Mouse (Mus musculus) embryonic facial prominence, embryonic 11.5 days (tissue): Measurements from ENCODE around the gene Adamtsl1. TPM values are rescaled to one million over a fixed set of nuclear protein-coding genes. Genes with fewer than 3 reads are reported as not detected.
A peak's percentile ranks its signal among the peaks of the same experiment; 100 is the strongest.

Source experiments
- ATAC-seq: fragments of 200-750 bp; cut with Nextera tagmentation; replicated peaks from 2 replicates; pipeline ENCODE4 v1.8.0; 2017; ENCODE audit warnings: low read depth; ENCODE audit not compliant: insufficient number of reproducible peaks, low FRiP score, low TSS enrichment
- DNase-seq: peaks from one replicate; pipeline ENCODE4 v3.0.0-alpha.2; 2015; ENCODE audit warnings: low spot score
- H3K27ac ChIP-seq: fragments of 300-500 bp; sonication (generic); replicated peaks from 2 replicates; pipeline ENCODE4 v1.5.1; 2014; ENCODE audit warnings: mild to moderate bottlenecking, low read depth, low read length, control low read depth
- H3K27me3 ChIP-seq: fragments of 300-500 bp; sonication (generic); 2 replicates; pipeline ENCODE4 v1.6.1; 2014; ENCODE audit warnings: mild to moderate bottlenecking, low read length, moderate library complexity, mixed read lengths; ENCODE audit not compliant: control insufficient read depth, insufficient read depth
- H3K36me3 ChIP-seq: fragments of 300-500 bp; sonication (generic); replicated peaks from 2 replicates; pipeline ENCODE4 v1.6.1; 2014; ENCODE audit warnings: low read depth, mild to moderate bottlenecking, low read length, moderate library complexity, mixed read lengths; ENCODE audit not compliant: control insufficient read depth, insufficient read depth
- H3K4me1 ChIP-seq: fragments of 300-500 bp; sonication (generic); 2 replicates; pipeline ENCODE4 v1.6.1; 2014; ENCODE audit warnings: low read length, mixed read lengths; ENCODE audit not compliant: control insufficient read depth, insufficient read depth
- H3K4me2 ChIP-seq: fragments of 300-500 bp; sonication (generic); 2 replicates; pipeline ENCODE4 v1.6.1; 2014; ENCODE audit warnings: low read depth, mild to moderate bottlenecking, control low read depth, low read length, moderate library complexity
- H3K4me3 ChIP-seq: fragments of 300-500 bp; sonication (generic); 2 replicates; pipeline ENCODE4 v1.5.1; 2014; ENCODE audit warnings: low read depth, low read length, control low read depth
- H3K9ac ChIP-seq: fragments of 300-500 bp; sonication (generic); replicated peaks from 2 replicates; pipeline ENCODE4 v1.6.1; 2014; ENCODE audit warnings: mild to moderate bottlenecking, control low read depth, low read length
- H3K9me3 ChIP-seq: fragments of 300-500 bp; sonication (generic); replicated peaks from 2 replicates; pipeline ENCODE4 v1.6.1; 2016; ENCODE audit warnings: mild to moderate bottlenecking, low read length, inconsistent platforms, mixed read lengths; ENCODE audit not compliant: control insufficient read depth
- WGBS: fragments of 180-500 bp; shearing (Covaris S2); extraction: QIAGEN DNeasy Blood & Tissue Kit; methylation state at CpG from one replicate; pipeline ENCODE4 v1.1.7; 2014; 5-methylcytosine and 5-hydroxymethylcytosine counted together
- polyA plus RNA-seq: library from polyadenylated mRNA; unstranded; fragments of >200 nt; fragmentation: Nextera tagmentation; extraction: Ambion mirVana; gene quantifications from 2 replicates; pipeline ENCODE4 v1.2.1, GENCODE M21; 2014

Gene Adamtsl1
- polyA plus RNA-seq, 1 experiment from 2014 or later = 8.5 TPM

DNA sequence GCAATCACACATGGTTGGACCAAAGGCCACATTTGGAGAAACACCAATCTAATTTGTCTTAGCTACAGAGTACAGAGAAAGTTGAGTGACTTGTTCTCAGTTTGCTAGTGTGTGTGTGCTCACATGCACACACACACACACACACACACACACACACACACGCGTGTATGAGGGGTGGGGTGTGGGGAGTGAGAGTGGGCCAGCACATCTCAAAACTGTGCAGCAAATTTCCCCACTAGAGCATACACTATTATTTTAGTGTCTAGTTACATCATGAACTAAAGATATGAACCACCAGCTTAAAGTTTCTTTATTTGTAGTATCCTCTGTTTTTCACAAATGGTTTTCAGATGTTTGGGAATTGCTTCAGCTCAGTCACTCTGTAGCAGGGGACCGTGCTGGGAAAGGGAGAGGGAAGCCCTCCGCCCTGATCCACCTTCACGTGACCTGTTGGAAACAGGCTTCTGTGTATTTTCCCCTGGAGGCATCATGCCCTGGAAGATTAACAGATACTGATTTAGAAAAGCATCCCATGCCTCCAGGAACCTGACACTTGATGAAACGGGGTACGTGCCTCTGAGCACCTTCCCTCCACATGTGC, 13.1 kb downstream of the Adamtsl1 start:
- Histone ChIP-seq H3K9ac (no peak overlapping the region), H3K4me3 (no peak overlapping the region), H3K4me1 (no peaks in the 10 kb centered on the region; the same call in 1 of the 2 replicates), H3K36me3 (no peaks in the 10 kb centered on the region), H3K9me3 (no peaks in the 10 kb centered on the region), H3K27me3 (no peaks in the 10 kb centered on the region), H3K27ac (no peak overlapping the region), H3K4me2 (no peak overlapping the region)
- 34% methylated on average over 7 of the region's 7 CpGs for WGBS
- peak; percentile 75 for ATAC-seq
- peak; percentile 73 for DNase-seq

DNA sequence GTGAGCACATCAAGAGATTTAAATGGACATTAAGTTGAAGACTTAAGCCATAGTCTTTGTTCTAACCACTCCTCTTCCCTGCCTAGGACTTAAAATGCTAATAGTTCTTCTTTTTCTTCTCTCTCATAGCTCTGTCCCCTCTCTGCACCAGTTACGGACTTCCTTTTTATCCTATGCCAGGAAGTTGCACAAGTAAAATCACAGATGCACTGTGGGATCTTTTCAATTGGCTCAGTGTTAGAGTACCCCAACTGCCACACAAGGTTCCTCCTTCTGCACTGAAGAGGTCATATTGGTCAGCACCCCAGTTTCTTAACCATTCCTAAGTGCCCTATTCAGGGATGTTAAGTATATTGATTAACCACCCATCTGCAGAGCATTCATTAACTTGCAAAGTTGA, 15.9 kb downstream of the Adamtsl1 start:
- Histone ChIP-seq H3K27me3 (no peaks in the 10 kb centered on the region), H3K4me3 (no peak overlapping the region), H3K9ac (no peak overlapping the region), H3K27ac (no peak overlapping the region), H3K36me3 (no peaks in the 10 kb centered on the region), H3K4me1 (no peaks in the 10 kb centered on the region; the same call in 1 of the 2 replicates), H3K9me3 (no peaks in the 10 kb centered on the region), H3K4me2 (no peak overlapping the region)
- DNase-seq (no peak), ATAC-seq (no peak)
- WGBS = 83% methylated on average over 1 of the region's 1 CpGs

DNA sequence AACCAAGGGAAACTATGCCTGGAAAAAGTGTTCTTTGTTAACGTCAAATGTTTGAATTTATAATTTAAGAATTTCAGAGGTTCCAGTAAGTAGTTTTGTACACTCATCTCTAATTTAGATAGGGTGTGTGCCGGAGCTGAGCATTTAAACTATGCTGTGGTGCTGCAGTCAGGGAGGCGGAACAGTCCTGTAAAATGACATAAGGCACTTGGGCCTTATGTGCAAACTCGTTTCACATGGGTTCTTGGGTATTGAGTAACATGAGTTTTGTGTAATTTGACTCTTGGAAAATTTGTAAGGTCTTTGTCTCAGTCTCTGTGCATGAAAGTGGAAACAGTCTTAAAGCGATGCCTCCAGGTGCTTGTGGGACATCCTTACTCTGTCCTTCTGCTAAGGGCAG, 25.7 kb downstream of the Adamtsl1 start:
- H3K36me3 ChIP-seq = no peaks in the 10 kb centered on the region
- DNase-seq (peak; percentile 43), ATAC-seq (no peak)
- H3K4me1 ChIP-seq = no peaks in the 10 kb centered on the region
- no peak overlapping the region for H3K4me3 ChIP-seq
- no peak overlapping the region for H3K27ac ChIP-seq
- no peaks in the 10 kb centered on the region for H3K27me3 ChIP-seq
- no peaks in the 10 kb centered on the region for H3K9me3 ChIP-seq
- H3K9ac ChIP-seq = no peak overlapping the region
- 53% methylated on average over 5 of the region's 5 CpGs for WGBS
- H3K4me2 ChIP-seq = no peak overlapping the region

DNA sequence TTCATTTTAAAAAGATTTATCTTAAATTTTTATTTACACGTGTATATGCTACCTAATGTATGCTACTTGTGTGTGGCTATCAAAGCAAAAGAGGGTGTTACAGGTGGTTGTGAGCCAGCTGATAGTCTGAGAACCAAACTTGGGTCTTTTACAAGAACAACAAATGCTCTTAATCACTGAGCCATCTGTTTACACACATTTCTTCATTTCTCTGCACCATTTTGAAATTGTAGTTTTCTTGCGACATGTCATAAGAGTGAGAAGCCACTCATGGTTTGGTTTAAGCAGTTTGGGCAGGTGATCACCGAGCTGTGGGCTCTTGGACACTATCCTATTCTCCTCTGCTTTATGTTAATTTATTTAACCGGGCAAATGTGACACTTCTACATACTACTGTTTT, 29.2 kb downstream of the Adamtsl1 start:
- no peaks in the 10 kb centered on the region for H3K9me3 ChIP-seq
- no peaks in the 10 kb centered on the region for H3K27me3 ChIP-seq
- no peak overlapping the region for H3K4me3 ChIP-seq
- ATAC-seq (no peak), DNase-seq (no peak)
- no peak overlapping the region for H3K27ac ChIP-seq
- no peak overlapping the region for H3K9ac ChIP-seq
- H3K4me2 ChIP-seq = no peak overlapping the region
- no peaks in the 10 kb centered on the region for H3K4me1 ChIP-seq
- H3K36me3 ChIP-seq = no peaks in the 10 kb centered on the region
- 81% methylated on average over 4 of the region's 4 CpGs for WGBS

DNA sequence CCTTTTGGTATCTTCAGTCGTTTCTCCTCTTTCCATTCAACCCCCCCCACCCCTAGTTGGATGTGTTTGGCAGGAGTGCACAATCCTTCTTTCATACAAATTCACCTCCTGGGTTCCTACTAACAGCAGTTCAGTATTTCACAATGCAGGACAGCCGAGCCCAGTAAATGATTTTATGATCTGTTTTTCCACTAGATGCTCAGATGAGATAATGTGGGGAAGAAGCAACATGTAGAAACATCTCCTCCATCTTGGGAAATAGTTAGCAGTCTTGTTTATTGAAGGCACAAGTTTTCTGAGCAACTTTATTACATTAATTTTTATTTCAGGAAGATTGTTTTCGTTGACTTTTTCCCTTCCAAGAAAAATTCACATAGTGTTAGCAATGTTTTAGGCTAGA, 40.7 kb downstream of the Adamtsl1 start:
- ATAC-seq = no peak
- no peaks in the 10 kb centered on the region for H3K27me3 ChIP-seq
- no peak overlapping the region for H3K4me2 ChIP-seq
- no peaks in the 10 kb centered on the region for H3K36me3 ChIP-seq
- H3K4me3 ChIP-seq = no peak overlapping the region
- no peaks in the 10 kb centered on the region for H3K4me1 ChIP-seq
- H3K9ac ChIP-seq = no peak overlapping the region
- DNase-seq = no peak
- 76% methylated on average over 3 of the region's 3 CpGs for WGBS
- H3K27ac ChIP-seq = no peak overlapping the region
- no peaks in the 10 kb centered on the region for H3K9me3 ChIP-seq

DNA sequence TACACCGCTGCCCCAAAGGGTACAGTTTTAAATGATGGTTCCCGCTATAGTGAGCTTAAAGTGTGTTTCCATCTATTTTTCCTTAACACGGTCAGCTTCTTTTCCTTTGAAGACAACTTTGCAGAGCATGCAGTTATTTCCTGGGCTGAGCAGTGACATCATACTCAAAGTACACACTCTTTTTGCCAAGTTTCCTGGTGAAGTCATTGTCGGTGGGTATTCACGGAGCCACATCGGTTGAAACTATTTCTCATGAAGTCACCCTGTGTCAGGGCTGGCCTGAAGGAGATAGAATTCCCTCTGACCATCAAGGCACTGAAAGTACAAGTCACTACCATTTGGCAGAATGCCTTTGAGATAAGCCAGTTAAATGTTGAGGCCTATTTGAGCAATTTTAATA, 45.8 kb downstream of the Adamtsl1 start:
- H3K9ac ChIP-seq = no peak overlapping the region
- WGBS = 86% methylated on average over 6 of the region's 6 CpGs

DNA sequence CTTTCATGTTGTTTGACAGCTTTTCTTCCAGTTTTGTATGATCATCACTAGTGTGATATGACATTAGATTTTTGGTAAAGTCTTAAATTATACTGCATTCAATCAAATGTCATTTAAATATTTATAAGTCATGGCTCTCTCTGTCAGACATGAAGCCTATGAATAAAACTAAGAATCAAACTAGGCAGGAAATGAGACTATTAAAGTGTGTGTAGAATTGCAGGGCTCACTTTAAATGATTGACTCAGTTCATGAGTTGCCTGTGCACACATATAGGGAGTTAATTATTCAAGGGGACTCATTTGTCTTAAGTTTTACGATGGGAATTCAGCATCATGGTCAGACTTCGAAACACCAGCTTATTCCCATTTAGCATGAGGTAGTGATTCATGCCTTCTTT, 71.5 kb downstream of the Adamtsl1 start:
- ATAC-seq (no peak), DNase-seq (no peak)
- Histone ChIP-seq H3K36me3 (no peaks in the 10 kb centered on the region), H3K27me3 (no peaks in the 10 kb centered on the region), H3K4me1 (no peaks in the 10 kb centered on the region), H3K4me3 (no peak overlapping the region), H3K9me3 (no peaks in the 10 kb centered on the region), H3K27ac (no peak overlapping the region), H3K9ac (no peak overlapping the region), H3K4me2 (no peak overlapping the region)
- WGBS = 87% methylated on average over 2 of the region's 2 CpGs

More for the DNA sequence above, 45.8 kb downstream of the Adamtsl1 start:
- no peak overlapping the region for H3K27ac ChIP-seq
- H3K27me3 ChIP-seq = no peaks in the 10 kb centered on the region
- no peak overlapping the region for H3K4me3 ChIP-seq
- ATAC-seq (no peak), DNase-seq (no peak)
- no peaks in the 10 kb centered on the region for H3K4me1 ChIP-seq
- H3K36me3 ChIP-seq = no peaks in the 10 kb centered on the region
- no peaks in the 10 kb centered on the region for H3K9me3 ChIP-seq
- no peak overlapping the region for H3K4me2 ChIP-seq

DNA sequence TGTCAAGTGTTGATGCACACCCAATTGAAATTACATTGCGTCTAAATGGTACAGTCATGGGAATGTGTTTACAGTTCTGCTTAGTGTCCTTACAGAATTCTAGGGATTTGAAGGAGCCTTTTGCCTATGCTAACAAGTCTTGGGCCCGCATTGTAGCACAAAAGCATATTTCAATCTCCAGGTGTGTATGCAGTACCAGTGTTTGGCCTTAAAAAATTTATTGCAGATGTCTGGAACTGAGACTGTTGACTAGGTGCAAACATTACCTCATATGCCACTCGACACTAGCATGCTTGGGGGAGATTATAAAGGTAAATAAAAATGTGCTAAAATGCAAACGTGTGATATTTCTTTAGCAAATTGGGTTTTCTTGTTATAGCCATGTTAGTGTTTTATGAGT, 75.0 kb downstream of the Adamtsl1 start:
- 77% methylated on average over 4 of the region's 4 CpGs for WGBS
- no peak overlapping the region for H3K9ac ChIP-seq
- no peak overlapping the region for H3K27ac ChIP-seq
- no peaks in the 10 kb centered on the region for H3K27me3 ChIP-seq
- H3K4me1 ChIP-seq = no peaks in the 10 kb centered on the region
- ATAC-seq (no peak), DNase-seq (no peak)
- H3K4me2 ChIP-seq = no peak overlapping the region
- no peak overlapping the region for H3K4me3 ChIP-seq
- H3K9me3 ChIP-seq = no peaks in the 10 kb centered on the region
- no peaks in the 10 kb centered on the region for H3K36me3 ChIP-seq
